Mouse (Mus musculus) naive thymus-derived CD4-positive, alpha-beta T cell, adult 2 months (primary cell): ENCODE results near the gene Prn.

Experiments used
- DNase-seq: peaks from one replicate; pipeline ENCODE4 v3.0.0-alpha.2; 2011; ENCODE audit warnings: low read depth

Prn gene

GRCm38 (mm10) chr2:131906846-131907245 is 2.9 kb upstream of the Prn start:
- DNase-seq = no peak

- DNase-seq = no peak
These were observed 2.4 kb upstream of the Prn start for GRCm38 (mm10) chr2:131907311-131907710.

- no peak for DNase-seq
These were observed 1.4 kb upstream of the Prn start for GRCm38 (mm10) chr2:131908351-131908861.

GRCm38 (mm10) chr2:131908906-131909305 is 851 bp upstream of the Prn start:
- DNase-seq = no peak

GRCm38 (mm10) chr2:131910847-131911246 is 1.1 kb downstream of the Prn start:
- no peak for DNase-seq

- DNase-seq = no peak
These were observed 1.6 kb downstream of the Prn start for GRCm38 (mm10) chr2:131911341-131911740.

- no peak for DNase-seq
These were observed 2.9 kb downstream of the Prn start for GRCm38 (mm10) chr2:131912526-131913258.

- DNase-seq = no peak
These were observed 22.6 kb downstream of the Prn start for GRCm38 (mm10) chr2:131932275-131932902.

GRCm38 (mm10) chr2:131933013-131933412 is 23.3 kb downstream of the Prn start:
- DNase-seq = no peak

- DNase-seq = no peak
These were observed 23.8 kb downstream of the Prn start for GRCm38 (mm10) chr2:131933598-131933997.

GRCm38 (mm10) chr2:131934243-131934642 is 24.5 kb downstream of the Prn start:
- DNase-seq = no peak

GRCm38 (mm10) chr2:131935390-131936105 is 25.8 kb downstream of the Prn start:
- DNase-seq = no peak

- DNase-seq = no peak
These were observed 26.7 kb downstream of the Prn start for GRCm38 (mm10) chr2:131936410-131936809.

- peak; percentile 77 for DNase-seq
These were observed 29.8 kb downstream of the Prn start for GRCm38 (mm10) chr2:131939404-131940111.

GRCm38 (mm10) chr2:131940506-131940905 is 30.7 kb downstream of the Prn start:
- no peak for DNase-seq

GRCm38 (mm10) chr2:131941501-131941900 is 31.7 kb downstream of the Prn start:
- DNase-seq = no peak

- DNase-seq = no peak
These were observed 34.6 kb downstream of the Prn start for GRCm38 (mm10) chr2:131944370-131944769.

- DNase-seq = no peak
These were observed 35.5 kb downstream of the Prn start for GRCm38 (mm10) chr2:131945225-131945624.

GRCm38 (mm10) chr2:131945765-131946164 is 36.0 kb downstream of the Prn start:
- no peak for DNase-seq

- no peak for DNase-seq
These were observed 36.6 kb downstream of the Prn start for GRCm38 (mm10) chr2:131946351-131946750.

GRCm38 (mm10) chr2:131948156-131948555 is 38.4 kb downstream of the Prn start:
- no peak for DNase-seq
